Comparison of ENCODE assay signal across 1 mouse cellular context in genomic region chr10:77056768-77057167, GRCm38 (mm10).
TF ChIP-seq lines count a peak whose summit lies in the region.

No protein-coding gene starts in this region.

TF ChIP-seq in CH12.LX, 34 proteins besides CTCF, POLR2A, EP300 and RAD21 (continued from another document):
- peak; percentile 56; the same call in 1 of the 2 replicates for TF ChIP-seq MEF2A (IDR thresholded peaks at IDR 0.05; ENCODE audit: borderline replicate concordance, low read depth, low read length)
- peak; percentile 39; the same call in 1 of the 2 replicates for TF ChIP-seq CHD2 (IDR thresholded peaks at IDR 0.05; ENCODE audit: low read length)
- TF ChIP-seq ZC3H11A (IDR thresholded peaks at IDR 0.05; ENCODE audit: low read depth, low read length): no peak
- TF ChIP-seq MYC (IDR thresholded peaks at IDR 0.05; ENCODE audit: low read depth, low read length): no peak
- TF ChIP-seq ZNF384 (IDR thresholded peaks at IDR 0.05; ENCODE audit: low read depth, low read length): no peak
- no peak for TF ChIP-seq JUN (IDR thresholded peaks at IDR 0.05; ENCODE audit: insufficient read depth, low read depth, low read length)
- peak; percentile 31; the same call in 1 of the 2 replicates for TF ChIP-seq SIN3A (IDR thresholded peaks at IDR 0.05; ENCODE audit: low read length)
- TF ChIP-seq JUND (conservative IDR thresholded peaks at IDR 0.05; ENCODE audit: low read depth, low read length): 0 out of 2 replicates have a peak, but pooled peaks have one; percentile 13
